Mouse (Mus musculus) bone marrow, adult 2 months (tissue): ENCODE measurements around the gene Atp2a1. TPM values are rescaled to one million over a fixed set of nuclear protein-coding genes. Genes with fewer than 3 reads are reported as not detected.
"Not testable (repeated sequence)": the region's sequence is repeated elsewhere in the genome, so short reads cannot be mapped to it uniquely, and the experiment has no call there.

Experiments used
- H3K27ac ChIP-seq: fragments of 200-500 bp; 2 replicates; pipeline ENCODE4 v1.5.1; 2012; ENCODE audit warnings: low read depth, mild to moderate bottlenecking, control low read depth, inconsistent platforms, low read length; ENCODE audit not compliant: control insufficient read depth, poor library complexity, insufficient read depth
- H3K4me1 ChIP-seq: fragments of 200-500 bp; 2 replicates; pipeline ENCODE4 v1.6.1; 2011; ENCODE audit warnings: low read length; ENCODE audit not compliant: control insufficient read depth, insufficient read depth
- H3K4me3 ChIP-seq: fragments of 200-500 bp; replicated peaks from 2 replicates; pipeline ENCODE3; 2011; ENCODE audit warnings: mild to moderate bottlenecking, low read depth, low read length, control low read depth; ENCODE audit not compliant: control insufficient read depth
- CTCF ChIP-seq: fragments of 200-500 bp; IDR thresholded peaks from 2 replicates; pipeline ENCODE4 v1.5.1; 2011; ENCODE audit warnings: low read length, control low read depth; ENCODE audit not compliant: control insufficient read depth, insufficient read depth
- POLR2A ChIP-seq: fragments of 200-500 bp; IDR thresholded peaks from 2 replicates; pipeline ENCODE4 v1.6.1; 2011; ENCODE audit warnings: low read depth, mild to moderate bottlenecking, control low read depth, low read length, borderline replicate concordance; ENCODE audit not compliant: control insufficient read depth
- WGBS: fragments of 180-500 bp; shearing (Covaris S2); methylation state at CpG from one replicate; pipeline ENCODE4 v1.1.7; 2018; 5-methylcytosine and 5-hydroxymethylcytosine counted together
- polyA plus RNA-seq: library from polyadenylated mRNA; stranded (reverse); fragments of >200 nt; gene quantifications from 2 replicates; pipeline ENCODE4 v1.2.4, GENCODE M21; 2011; ENCODE audit warnings: low replicate concordance; ENCODE audit not compliant: missing spikeins, insufficient read depth, insufficient read length

Atp2a1 gene
- polyA plus RNA-seq, 1 experiment, result 12.0 TPM

- Histone ChIP-seq H3K4me1 (no peaks in the 10 kb centered on the region), H3K4me3 (no peak overlapping the region), H3K27ac (no peak overlapping the region)
- WGBS, result 88% methylated on average over 4 of the region's 4 CpGs
- TF ChIP-seq POLR2A, result no peak
- TF ChIP-seq CTCF, result no peak
Observed at GRCm38 (mm10) chr7:126411061-126411460, 51.8 kb downstream of the Atp2a1 start.

DNA sequence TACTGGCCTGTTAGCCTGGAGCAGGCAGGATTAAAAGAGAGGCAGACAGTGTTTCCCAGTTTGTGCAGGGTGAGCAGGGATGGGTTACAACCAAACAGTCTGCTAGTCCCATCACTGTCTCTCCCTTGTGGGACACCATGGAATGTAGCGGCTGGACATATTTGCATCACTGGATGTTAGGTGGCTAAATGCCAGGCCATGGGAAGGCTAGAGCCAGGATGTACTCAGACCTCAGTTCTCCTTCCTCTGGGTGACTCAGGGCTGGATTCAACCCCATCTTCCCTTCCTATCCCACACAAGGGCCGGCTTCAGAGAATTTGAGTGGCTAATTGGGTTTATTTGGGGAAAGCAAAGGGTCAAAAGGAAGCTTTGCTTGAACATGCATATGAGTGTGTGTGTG lies 54.2 kb downstream of the Atp2a1 start:
- TF ChIP-seq POLR2A (no peak), CTCF (no peak)
- Histone ChIP-seq H3K4me1 (no peaks in the 10 kb centered on the region), H3K27ac (no peak overlapping the region), H3K4me3 (no peak overlapping the region)
- 74% methylated on average over 2 of the region's 2 CpGs for WGBS

- not testable (repeated sequence) for H3K4me3 ChIP-seq, H3K27ac ChIP-seq, H3K4me1 ChIP-seq
- 73% methylated on average over 8 of the region's 8 CpGs for WGBS
Observed at GRCm38 (mm10) chr7:126402518-126402917, 60.4 kb downstream of the Atp2a1 start.

DNA sequence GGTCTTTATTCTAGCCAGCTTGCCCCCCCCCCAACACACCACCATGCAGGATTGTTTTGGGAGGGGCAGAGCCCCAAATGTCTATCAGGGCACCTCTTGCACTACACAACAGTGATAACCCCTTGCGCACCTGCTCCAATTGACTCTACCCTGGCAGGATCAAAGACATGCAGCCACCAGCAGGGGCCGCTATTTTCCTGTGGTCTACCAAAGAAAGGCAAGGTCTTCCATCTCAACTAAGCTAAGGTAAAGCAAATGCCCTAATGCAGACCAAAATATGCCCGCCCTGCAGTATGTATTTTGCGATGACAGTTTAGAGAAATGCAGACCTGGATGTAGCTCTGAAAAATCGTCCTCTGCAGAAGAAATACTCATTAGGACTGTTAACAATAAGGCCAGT lies 63.4 kb downstream of the Atp2a1 start:
- 3% methylated on average over 5 of the region's 5 CpGs for WGBS
- H3K4me3 ChIP-seq, result no peak overlapping the region
- H3K27ac ChIP-seq, result no peak overlapping the region
- H3K4me1 ChIP-seq, result no peaks in the 10 kb centered on the region; the same call in 1 of the 2 replicates
- TF ChIP-seq POLR2A (no peak), CTCF (peak; percentile 82)

- TF ChIP-seq POLR2A (no peak), CTCF (no peak)
- 40% methylated on average over 4 of the region's 4 CpGs for WGBS
- Histone ChIP-seq H3K27ac (no peak overlapping the region), H3K4me3 (no peak overlapping the region), H3K4me1 (no peaks in the 10 kb centered on the region; the same call in 1 of the 2 replicates)
Observed at GRCm38 (mm10) chr7:126397822-126398221, 65.1 kb downstream of the Atp2a1 start.

GRCm38 (mm10) chr7:126397221-126397620 lies 65.7 kb downstream of the Atp2a1 start:
- no peak overlapping the region for H3K4me3 ChIP-seq
- TF ChIP-seq CTCF (no peak), POLR2A (no peak)
- 48% methylated on average over 6 of the region's 6 CpGs for WGBS
- H3K27ac ChIP-seq, result no peak overlapping the region
- H3K4me1 ChIP-seq, result no peaks in the 10 kb centered on the region; the same call in 1 of the 2 replicates

- peak within 1 kb of the TSS; percentile 44; the same call in 1 of the 2 replicates for H3K27ac ChIP-seq
- H3K4me3 ChIP-seq, result peak within 1 kb of the TSS; percentile 87
- H3K4me1 ChIP-seq, result no peaks in the 10 kb centered on the region; the same call in 1 of the 2 replicates
- TF ChIP-seq POLR2A, result peak; percentile 93
- no peak for TF ChIP-seq CTCF
- WGBS, result under 1% methylated on average over 59 of the region's 59 CpGs
Observed at GRCm38 (mm10) chr7:126396298-126397119, 66.4 kb downstream of the Atp2a1 start, which contains the start of gene Nfatc2ip. Gene Nfatc2ip, minus strand, starts transcription at chr7:126396737.

Other genes starting within 250 kb of the Atp2a1 start
- 8.9 and 21.0 TPM in 2 replicates for gene Sbk1, start 190.5 kb downstream of the Atp2a1 start, polyA plus RNA-seq
- 55.3 and 74.0 TPM in 2 replicates for gene Lat, start 93.5 kb downstream of the Atp2a1 start, polyA plus RNA-seq
- gene Spns1, start 85.7 kb downstream of the Atp2a1 start, polyA plus RNA-seq, result 13.0 and 32.8 TPM in 2 replicates
- 11.1 and 15.1 TPM in 2 replicates for gene Nfatc2ip, start 66.4 kb downstream of the Atp2a1 start, polyA plus RNA-seq
- gene Cd19, start 48.2 kb downstream of the Atp2a1 start, polyA plus RNA-seq, result 62.1 and 196 TPM in 2 replicates
- gene Rabep2, start 34.3 kb downstream of the Atp2a1 start, polyA plus RNA-seq, result 10.7 and 28.6 TPM in 2 replicates
- gene Sh2b1, start 12.3 kb upstream of the Atp2a1 start, polyA plus RNA-seq, result 34.4 and 95.0 TPM in 2 replicates
- 16.7 and 36.3 TPM in 2 replicates for gene Tufm, start 24.3 kb upstream of the Atp2a1 start, polyA plus RNA-seq
- 78.5 and 156 TPM in 2 replicates for gene Atxn2l, start 40.3 kb upstream of the Atp2a1 start, polyA plus RNA-seq
- gene Eif3c, start 103.3 kb upstream of the Atp2a1 start, polyA plus RNA-seq, result 52.3 and 90.2 TPM in 2 replicates
- 21.2 and 45.7 TPM in 2 replicates for gene Apobr, start 121.8 kb upstream of the Atp2a1 start, polyA plus RNA-seq
- 98.2 and 269 TPM in 2 replicates for gene Cln3, start 122.7 kb upstream of the Atp2a1 start, polyA plus RNA-seq
- gene Il27, start 131.8 kb upstream of the Atp2a1 start, polyA plus RNA-seq, result 1.9 and 6.0 TPM in 2 replicates
- 28.1 and 37.6 TPM in 2 replicates for gene Nupr1, start 167.8 kb upstream of the Atp2a1 start, polyA plus RNA-seq
- gene Sgf29, start 186.2 kb upstream of the Atp2a1 start, polyA plus RNA-seq, result 25.8 and 27.0 TPM in 2 replicates
- gene Sult1a1, start 213.3 kb upstream of the Atp2a1 start, polyA plus RNA-seq, result 14.2 and 34.1 TPM in 2 replicates
- gene Bola2, start 232.3 kb upstream of the Atp2a1 start, polyA plus RNA-seq, result 77.8 and 182 TPM in 2 replicates
- 5.0 and 11.1 TPM in 2 replicates for gene Slx1b, start 232.7 kb upstream of the Atp2a1 start, polyA plus RNA-seq
- 370 and 776 TPM in 2 replicates for gene Coro1a, start 244.7 kb upstream of the Atp2a1 start, polyA plus RNA-seq